Mouse (Mus musculus) cerebellum, adult 2 months (tissue): ENCODE results near the gene Tesc.

Experiments
- CTCF ChIP-seq: fragments of 200-500 bp; IDR thresholded peaks from 2 replicates; pipeline ENCODE4 v1.5.1; 2011; ENCODE audit warnings: low read depth, mild to moderate bottlenecking, control low read depth, low read length, moderate library complexity, borderline replicate concordance; ENCODE audit not compliant: insufficient read depth
- POLR2A ChIP-seq: fragments of 200-500 bp; IDR thresholded peaks from 2 replicates; pipeline ENCODE4 v1.6.1; 2011; ENCODE audit warnings: low read length, control low read depth, borderline replicate concordance; ENCODE audit not compliant: insufficient read depth

GRCm38 (mm10) chr5:118031508-118031907 is 4.0 kb downstream of the Tesc start:
- TF ChIP-seq CTCF, result no peak
- no peak for TF ChIP-seq POLR2A
